Mouse (Mus musculus) spleen, adult 2 months (tissue): ENCODE data around the gene Trmo.

Experiments used
- CTCF ChIP-seq: fragments of 200-500 bp; IDR thresholded peaks from 2 replicates; pipeline ENCODE4 v1.5.1; 2011; ENCODE audit warnings: mild to moderate bottlenecking, inconsistent platforms; ENCODE audit not compliant: insufficient read depth, insufficient read length, insufficient replicate concordance; ENCODE audit errors: extremely low read depth
- POLR2A ChIP-seq: fragments of 200-500 bp; IDR thresholded peaks from 2 replicates; pipeline ENCODE4 v1.6.1; 2011; ENCODE audit warnings: low read depth, low read length, inconsistent platforms

- TF ChIP-seq CTCF (no peak), POLR2A (no peak)
Observed at GRCm38 (mm10) chr4:46348897-46349296, 40.3 kb downstream of the Trmo start.
